Mouse (Mus musculus) forebrain, embryonic 10.5 days (tissue): ENCODE results near the gene Babam2. TPM values are rescaled to one million over a fixed set of nuclear protein-coding genes. Genes with fewer than 3 reads are reported as not detected.

ENCODE experiments used
- DNase-seq: peaks from one replicate; pipeline ENCODE4 v3.0.0-alpha.2; 2017; ENCODE audit warnings: low spot score; ENCODE audit errors: extremely low spot score
- H3K27ac ChIP-seq: fragments of 300-500 bp; sonication (generic); 2 replicates; pipeline ENCODE4 v1.5.1; 2016; ENCODE audit warnings: mild to moderate bottlenecking
- H3K27me3 ChIP-seq: fragments of 300-500 bp; sonication (generic); 2 replicates; pipeline ENCODE4 v1.6.1; 2016; ENCODE audit warnings: mild to moderate bottlenecking; ENCODE audit not compliant: poor library complexity, severe bottlenecking
- H3K36me3 ChIP-seq: fragments of 300-500 bp; sonication (generic); replicated peaks from 2 replicates; pipeline ENCODE4 v1.6.1; 2016; ENCODE audit warnings: mild to moderate bottlenecking, moderate library complexity
- H3K4me1 ChIP-seq: fragments of 300-500 bp; sonication (generic); 2 replicates; pipeline ENCODE4 v1.6.1; 2016
- H3K4me3 ChIP-seq: fragments of 300-500 bp; sonication (generic); 2 replicates; pipeline ENCODE4 v1.5.1; 2016; ENCODE audit warnings: mild to moderate bottlenecking, moderate library complexity
- H3K9me3 ChIP-seq: fragments of 300-500 bp; sonication (generic); 2 replicates; pipeline ENCODE4 v1.6.1; 2016; ENCODE audit warnings: mild to moderate bottlenecking, moderate library complexity
- WGBS: fragments of 180-500 bp; shearing (Covaris S2); methylation state at CpG from one replicate; pipeline ENCODE4 v1.1.7; 2016; 5-methylcytosine and 5-hydroxymethylcytosine counted together
- polyA plus RNA-seq: library from polyadenylated mRNA; unstranded; fragments of >200 nt; fragmentation: Nextera tagmentation; extraction: Ambion mirVana; gene quantifications from 2 replicates; pipeline ENCODE4 v1.2.1, GENCODE M21; 2016

Babam2 gene
- polyA plus RNA-seq, 1 experiment from 2014 or later, result 51.7 TPM

DNA sequence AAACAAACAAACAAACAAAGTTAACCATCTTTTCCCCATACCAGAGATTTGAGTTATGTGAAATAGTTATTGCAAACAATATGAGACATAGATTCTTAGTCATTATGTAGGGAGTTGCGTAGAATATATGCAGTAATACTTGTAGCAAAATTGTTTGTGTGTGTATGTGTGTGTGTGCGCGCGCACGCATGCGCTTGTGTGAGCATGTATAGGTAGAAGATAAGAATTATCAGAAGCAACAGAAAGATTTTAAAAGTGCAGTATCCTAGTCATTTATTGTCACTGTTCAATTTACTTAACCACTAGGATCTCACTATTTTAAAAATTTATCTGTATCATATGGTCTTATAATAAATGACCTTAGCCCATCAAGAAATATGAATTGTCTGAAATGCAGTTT, 109.8 kb downstream of the Babam2 start:
- 97% methylated on average over 6 of the region's 6 CpGs for WGBS

DNA sequence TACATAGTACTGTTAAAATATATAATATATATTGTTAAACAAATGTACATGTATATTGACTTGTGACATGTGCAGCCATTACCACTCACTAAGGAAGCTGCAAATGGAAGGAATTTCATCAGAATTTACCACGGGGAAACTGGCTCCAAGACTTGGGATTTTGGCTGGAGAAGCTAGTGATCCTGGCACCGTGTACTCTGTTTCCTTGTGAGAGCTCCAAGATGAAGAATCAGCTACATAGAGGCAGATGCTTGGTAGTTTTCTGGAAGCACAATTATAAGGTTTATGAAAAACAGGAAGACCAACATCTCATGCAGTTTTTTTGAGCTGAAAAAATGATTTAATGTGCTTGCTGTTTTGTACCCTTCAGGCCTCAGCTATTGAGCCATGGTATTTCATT, 110.8 kb downstream of the Babam2 start:
- no peak for DNase-seq
- Histone ChIP-seq H3K4me3 (no peak overlapping the region), H3K27me3 (no peaks in the 10 kb centered on the region), H3K36me3 (no peaks in the 10 kb centered on the region), H3K9me3 (no peaks in the 10 kb centered on the region), H3K27ac (no peak overlapping the region), H3K4me1 (peaks cover 14% of the 10 kb centered on the region)
- 86% methylated on average over 2 of the region's 2 CpGs for WGBS

More for the DNA sequence above, 109.8 kb downstream of the Babam2 start:
- no peaks in the 10 kb centered on the region for H3K36me3 ChIP-seq
- no peak for DNase-seq
- peaks cover 14% of the 10 kb centered on the region for H3K4me1 ChIP-seq
- H3K27me3 ChIP-seq, result no peaks in the 10 kb centered on the region
- H3K9me3 ChIP-seq, result no peaks in the 10 kb centered on the region
- H3K27ac ChIP-seq, result no peak overlapping the region
- no peak overlapping the region for H3K4me3 ChIP-seq

- WGBS, result 78% methylated on average over 12 of the region's 12 CpGs
Measured at GRCm38 (mm10) chr5:31810796-31811662, 113.5 kb downstream of the Babam2 start.

GRCm38 (mm10) chr5:31811663-31812001, 114.1 kb downstream of the Babam2 start:
- Histone ChIP-seq H3K36me3 (no peaks in the 10 kb centered on the region), H3K9me3 (no peaks in the 10 kb centered on the region), H3K27me3 (no peaks in the 10 kb centered on the region), H3K4me3 (no peak overlapping the region), H3K27ac (no peak overlapping the region), H3K4me1 (peaks cover 5% of the 10 kb centered on the region; the same call in 1 of the 2 replicates)
- no peak for DNase-seq
- WGBS, result 88% methylated on average over 1 of the region's 1 CpGs

More at GRCm38 (mm10) chr5:31810796-31811662, 113.5 kb downstream of the Babam2 start:
- H3K27me3 ChIP-seq, result no peaks in the 10 kb centered on the region
- no peak overlapping the region for H3K27ac ChIP-seq
- no peaks in the 10 kb centered on the region for H3K36me3 ChIP-seq
- no peak overlapping the region for H3K4me3 ChIP-seq
- no peak for DNase-seq
- H3K4me1 ChIP-seq, result peaks cover 5% of the 10 kb centered on the region; the same call in 1 of the 2 replicates
- H3K9me3 ChIP-seq, result no peaks in the 10 kb centered on the region

- no peak overlapping the region for H3K27ac ChIP-seq
- no peaks in the 10 kb centered on the region for H3K27me3 ChIP-seq
- 86% methylated on average over 6 of the region's 6 CpGs for WGBS
- no peak for DNase-seq
- H3K4me3 ChIP-seq, result no peak overlapping the region
- no peaks in the 10 kb centered on the region for H3K36me3 ChIP-seq
- peaks cover 5% of the 10 kb centered on the region; the same call in 1 of the 2 replicates for H3K4me1 ChIP-seq
- no peaks in the 10 kb centered on the region for H3K9me3 ChIP-seq
Measured at GRCm38 (mm10) chr5:31813156-31813675, 115.7 kb downstream of the Babam2 start.

GRCm38 (mm10) chr5:31814068-31814467, 116.6 kb downstream of the Babam2 start:
- Histone ChIP-seq H3K27me3 (no peaks in the 10 kb centered on the region), H3K36me3 (no peaks in the 10 kb centered on the region), H3K27ac (no peak overlapping the region), H3K9me3 (no peaks in the 10 kb centered on the region), H3K4me3 (no peak overlapping the region), H3K4me1 (peaks cover 5% of the 10 kb centered on the region; the same call in 1 of the 2 replicates)
- 93% methylated on average over 4 of the region's 4 CpGs for WGBS
- no peak for DNase-seq

- Histone ChIP-seq H3K4me1 (peaks cover 5% of the 10 kb centered on the region; the same call in 1 of the 2 replicates), H3K9me3 (no peaks in the 10 kb centered on the region), H3K4me3 (no peak overlapping the region), H3K27ac (no peak overlapping the region), H3K27me3 (no peaks in the 10 kb centered on the region), H3K36me3 (no peaks in the 10 kb centered on the region)
- DNase-seq, result no peak
- WGBS, result 77% methylated on average over 7 of the region's 7 CpGs
Measured at GRCm38 (mm10) chr5:31815129-31815528, 117.6 kb downstream of the Babam2 start.

DNA sequence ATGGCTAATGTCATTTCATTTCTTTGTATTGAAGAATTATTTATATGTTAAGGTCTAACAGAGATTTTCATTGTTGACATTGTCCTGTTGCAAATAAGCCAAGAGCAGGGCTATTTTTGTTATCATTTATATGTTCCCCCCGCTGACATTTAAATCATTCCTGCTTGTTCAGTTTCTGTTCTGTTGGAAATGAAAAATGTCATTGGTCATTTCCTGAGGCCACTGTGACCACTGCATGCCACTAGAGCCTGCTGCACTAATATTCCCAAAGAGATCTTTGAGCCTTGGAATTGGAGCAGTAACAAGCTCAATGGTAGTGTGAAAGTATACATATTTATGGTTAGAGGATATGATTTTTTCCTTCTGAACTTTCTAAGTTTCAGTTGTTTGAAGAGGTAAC, 118.6 kb downstream of the Babam2 start:
- 91% methylated on average over 1 of the region's 1 CpGs for WGBS
- H3K4me3 ChIP-seq, result no peak overlapping the region
- no peak overlapping the region for H3K27ac ChIP-seq
- H3K27me3 ChIP-seq, result no peaks in the 10 kb centered on the region
- DNase-seq, result no peak
- peaks cover under 1% of the 10 kb centered on the region; the same call in 1 of the 2 replicates for H3K4me1 ChIP-seq
- H3K9me3 ChIP-seq, result no peaks in the 10 kb centered on the region
- H3K36me3 ChIP-seq, result no peaks in the 10 kb centered on the region

GRCm38 (mm10) chr5:31820801-31821200, 123.3 kb downstream of the Babam2 start:
- H3K9me3 ChIP-seq, result no peaks in the 10 kb centered on the region
- no peak overlapping the region for H3K27ac ChIP-seq
- H3K4me1 ChIP-seq, result no peaks in the 10 kb centered on the region
- 83% methylated on average over 3 of the region's 3 CpGs for WGBS
- no peak for DNase-seq
- no peak overlapping the region for H3K4me3 ChIP-seq
- H3K36me3 ChIP-seq, result no peaks in the 10 kb centered on the region
- H3K27me3 ChIP-seq, result no peaks in the 10 kb centered on the region

- 91% methylated on average over 1 of the region's 1 CpGs for WGBS
- no peaks in the 10 kb centered on the region for H3K27me3 ChIP-seq
- H3K36me3 ChIP-seq, result no peaks in the 10 kb centered on the region
- DNase-seq, result no peak
- no peaks in the 10 kb centered on the region for H3K9me3 ChIP-seq
- H3K4me1 ChIP-seq, result no peaks in the 10 kb centered on the region
- H3K27ac ChIP-seq, result no peak overlapping the region
- no peak overlapping the region for H3K4me3 ChIP-seq
Measured at GRCm38 (mm10) chr5:31821204-31821603, 123.7 kb downstream of the Babam2 start.

- Histone ChIP-seq H3K36me3 (no peaks in the 10 kb centered on the region), H3K27ac (no peak overlapping the region), H3K27me3 (no peaks in the 10 kb centered on the region), H3K4me3 (no peak overlapping the region), H3K4me1 (no peaks in the 10 kb centered on the region), H3K9me3 (no peaks in the 10 kb centered on the region)
- no peak for DNase-seq
- WGBS, result 86% methylated on average over 3 of the region's 3 CpGs
Measured at GRCm38 (mm10) chr5:31823673-31824072, 126.2 kb downstream of the Babam2 start.

GRCm38 (mm10) chr5:31824126-31824525, 126.6 kb downstream of the Babam2 start:
- no peaks in the 10 kb centered on the region for H3K9me3 ChIP-seq
- H3K27ac ChIP-seq, result no peak overlapping the region
- H3K4me3 ChIP-seq, result no peak overlapping the region
- no peaks in the 10 kb centered on the region for H3K4me1 ChIP-seq
- WGBS, result 84% methylated on average over 2 of the region's 2 CpGs
- no peaks in the 10 kb centered on the region for H3K36me3 ChIP-seq
- no peak for DNase-seq
- H3K27me3 ChIP-seq, result no peaks in the 10 kb centered on the region

DNA sequence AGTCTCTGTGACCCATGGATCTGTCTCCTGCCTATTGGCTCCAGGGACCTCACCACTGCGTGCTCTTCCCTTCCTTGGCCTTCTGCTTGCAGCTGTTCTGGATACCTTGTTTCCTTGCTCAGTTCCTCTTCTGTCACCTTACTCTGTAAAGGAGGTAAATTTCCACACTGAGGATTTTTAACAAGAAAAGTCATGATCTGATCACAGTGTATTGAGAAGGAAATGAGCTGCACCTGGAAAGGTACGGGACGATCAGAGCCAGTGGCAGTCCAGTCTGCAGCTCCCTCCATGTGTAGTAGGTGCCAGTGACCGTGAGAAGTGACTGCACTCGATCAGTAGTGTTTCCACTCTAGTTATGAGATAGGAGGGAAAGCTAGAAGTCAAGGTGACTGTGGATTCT, 129.8 kb downstream of the Babam2 start:
- Histone ChIP-seq H3K27me3 (no peaks in the 10 kb centered on the region), H3K36me3 (no peaks in the 10 kb centered on the region), H3K4me3 (no peak overlapping the region), H3K4me1 (no peaks in the 10 kb centered on the region), H3K9me3 (no peaks in the 10 kb centered on the region), H3K27ac (no peak overlapping the region)
- WGBS, result 93% methylated on average over 5 of the region's 5 CpGs
- DNase-seq, result no peak
